In the genomic region with DNA sequence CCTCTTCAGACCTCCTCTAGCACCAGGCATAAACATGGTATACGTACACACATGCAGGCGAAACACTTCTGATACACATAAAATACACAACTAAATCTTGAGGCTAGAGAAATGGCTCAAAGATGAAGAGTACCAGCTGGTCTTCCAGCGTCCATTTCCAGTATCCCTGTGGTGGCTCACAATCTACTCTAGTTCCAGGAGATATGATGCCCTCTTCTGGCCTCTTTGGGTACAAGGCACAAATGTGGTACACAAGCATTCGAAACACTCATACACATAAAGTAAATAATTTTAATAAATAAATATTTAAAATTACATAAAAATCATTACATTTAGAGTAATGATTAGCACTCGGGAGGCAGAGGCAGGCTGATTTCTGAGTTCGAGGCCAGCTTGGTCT, we compare ENCODE assay signal across 15 mouse cellular contexts. TPM values are rescaled to one million over a fixed set of nuclear protein-coding genes. Genes with fewer than 3 reads are reported as not detected.
DNase-seq lines count a peak whose midpoint lies in the region; TF ChIP-seq lines count a peak whose summit lies in the region.
"Had no signal": no experiment of that assay in that cellular context is flagged by ENCODE, and none has a peak within 500 bp of the region (broad histone marks: within the 10 kb centered on the region; RNA-seq: fewer than 3 reads in every experiment).

No protein-coding gene starts in this region.

- no peak for TF ChIP-seq EP300 in MEL (IDR thresholded peaks at IDR 0.05; ENCODE audit: low read depth in 1 of 2, low read length in 2 of 2)

- peak; percentile 64 for TF ChIP-seq RAD21 in MEL (IDR thresholded peaks at IDR 0.05; ENCODE audit: low read depth, low read length)

- no peak overlapping the region for H3K27ac ChIP-seq in MEL (ENCODE audit: control insufficient read depth, low read depth, low read length)

- peak; percentile 36 to 60 (median 39) for TF ChIP-seq CTCF in MEL (IDR thresholded peaks at IDR 0.05 in 2 of 3, conservative IDR thresholded peaks at IDR 0.05 in 1 of 3; ENCODE audit: control insufficient read depth in 1 of 3, insufficient read depth in 1 of 3, low read depth in 2 of 3, low read length in 3 of 3, poor library complexity in 1 of 3, severe bottlenecking in 1 of 3)

- no peak for TF ChIP-seq POLR2A in MEL (IDR thresholded peaks at IDR 0.05; ENCODE audit: control insufficient read depth in 1 of 2, insufficient read depth in 1 of 2, low read depth in 1 of 2, low read length in 2 of 2, poor library complexity in 1 of 2)

- H3K9ac ChIP-seq in MEL (ENCODE audit: control insufficient read depth, low read depth, low read length, poor library complexity, severe bottlenecking) = no peak overlapping the region

- no peaks in the 10 kb centered on the region for H3K27me3 ChIP-seq in MEL (ENCODE audit: control insufficient read depth in 1 of 2, insufficient read depth in 2 of 2, low read length in 2 of 2)

- H3K4me1 ChIP-seq in MEL (ENCODE audit: control insufficient read depth in 1 of 2, insufficient read depth in 2 of 2, low read length in 2 of 2) = peaks cover 6 to 7% of the 10 kb centered on the region in 2 experiments

- DNase-seq in kidney, postnatal 10 days = peak; percentile 12
- no peak for DNase-seq in kidney, postnatal 4 days
- DNase-seq in CD4-positive helper T cell, adult 2 months (ENCODE audit: low read depth, low spot score) = peak; percentile 28
- peak; percentile 63 for DNase-seq in MEL (ENCODE audit: low read depth, low spot score)
- peak; percentile 21 to 45 for DNase-seq in kidney, postnatal 36 days
- no peak for DNase-seq in yolk sac, embryonic 10.5 days (ENCODE audit: low spot score)
- no peak for DNase-seq in urinary bladder, postnatal 14 days (ENCODE audit: low spot score)
- no peak for DNase-seq in cerebellum, postnatal 4 days (ENCODE audit: low spot score in 2 of 2)
- DNase-seq: adrenal gland, postnatal 25 days; cerebellum, adult 18-20 months; gastrocnemius, postnatal 10 days; heart, postnatal 36 days; thymus, postnatal 36 days had no signal

- H3K79me2 ChIP-seq in MEL (ENCODE audit: control insufficient read depth, insufficient read depth, low read length, poor library complexity) = no peaks in the 10 kb centered on the region

- H3K9me3 ChIP-seq in MEL (replicated peaks; ENCODE audit: insufficient read depth, low read length) = no peaks in the 10 kb centered on the region
- H3K9me3 ChIP-seq: megakaryocyte, embryonic 14.5 days had no signal

- H3K4me3 ChIP-seq in MEL (ENCODE audit: control insufficient read depth in 1 of 2, insufficient read depth in 1 of 2, low read depth in 2 of 2, low read length in 2 of 2) = no peak overlapping the region
- H3K4me3 ChIP-seq: megakaryocyte, embryonic 14.5 days; myocyte had no signal

- H3K36me3 ChIP-seq in MEL (ENCODE audit: control insufficient read depth in 1 of 2, insufficient read depth in 2 of 2, low read length in 2 of 2) = peaks cover 0 to 8% of the 10 kb centered on the region in 2 experiments; a peak in 2 of 4 replicates

TF ChIP-seq in MEL, 35 proteins besides CTCF, POLR2A, EP300 and RAD21:
- TF ChIP-seq USF1 (IDR thresholded peaks at IDR 0.05; ENCODE audit: low read depth, low read length) = no peak
- TF ChIP-seq SMC3 (IDR thresholded peaks at IDR 0.05; ENCODE audit: low read depth, low read length) = peak; percentile 77
- TF ChIP-seq E2F4 (IDR thresholded peaks at IDR 0.05; ENCODE audit: borderline replicate concordance, low read depth, low read length) = no peak
- peak; percentile 80 for TF ChIP-seq ZC3H11A (IDR thresholded peaks at IDR 0.05; ENCODE audit: low read depth, low read length)
- TF ChIP-seq CHD1 (IDR thresholded peaks at IDR 0.05; ENCODE audit: low read depth, low read length) = no peak

RNA-seq across cellular contexts. Expression of a gene that starts 50.7 kb away (rescaled TPM):
- 24.0 and 26.2 TPM in 2 replicates for total RNA-seq in MEL (2012; rRNA removed)
- polyA plus RNA-seq in MEL (2012; ENCODE audit: insufficient read depth in 1 of 2, insufficient read length in 2 of 2, low read depth in 1 of 2, low replicate concordance in 2 of 2, missing spikeins in 1 of 2) = 10 to 100 TPM in 1 of 2 experiments, not detected in 1; 24.1 TPM

Comparison
In these comparisons a context has a peak if more than half of its experiments do, and no peak if none do; other contexts are left out.
1. DNase-seq: peak in kidney, postnatal 10 days (single experiment), CD4-positive helper T cell, adult 2 months (single experiment), MEL (single experiment) and kidney, postnatal 36 days (2 of 2); none in kidney, postnatal 4 days (0 of 2), yolk sac, embryonic 10.5 days (single experiment), urinary bladder, postnatal 14 days (single experiment) and cerebellum, postnatal 4 days (0 of 2).